In the genomic region with DNA sequence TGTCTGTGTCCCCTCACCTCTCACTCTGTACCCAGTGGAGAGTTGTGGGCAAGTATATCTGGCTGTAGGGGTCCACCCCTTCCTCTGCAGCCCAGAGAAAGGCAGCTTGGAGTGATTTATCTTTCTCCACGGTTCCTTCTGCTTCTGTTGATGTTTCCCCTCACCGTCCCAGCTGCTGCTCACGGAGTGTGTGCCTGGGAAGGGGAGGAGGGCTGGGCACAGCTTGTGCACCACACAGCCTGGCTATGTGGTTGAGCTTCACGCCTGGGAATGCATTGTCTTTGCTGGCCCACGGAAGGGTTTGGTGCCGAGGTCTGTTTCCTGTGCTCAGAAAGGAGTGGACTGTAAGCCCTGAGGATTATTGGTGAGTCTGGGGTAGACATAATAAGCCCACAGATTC, we compare ENCODE assay signal across 26 mouse cellular contexts. TPM values are rescaled to one million over a fixed set of nuclear protein-coding genes. Genes with fewer than 3 reads are reported as not detected.
A peak's percentile ranks its signal among the peaks of the same experiment; 100 is the strongest.
DNase-seq lines count a peak whose midpoint lies in the region; ATAC-seq and TF ChIP-seq lines count a peak whose summit lies in the region.
"Had no signal": no experiment of that assay in that cellular context is flagged by ENCODE, and none has a peak within 500 bp of the region (broad histone marks: within the 10 kb centered on the region; RNA-seq: fewer than 3 reads in every experiment).

No protein-coding gene starts in this region.

- H3K36me3 ChIP-seq in heart, embryonic 11.5 days (ENCODE audit: control insufficient read depth, insufficient read depth, low read length) = peaks cover 7% of the 10 kb centered on the region
- H3K36me3 ChIP-seq in lung, embryonic 14.5 days (ENCODE audit: insufficient read depth) = no peaks in the 10 kb centered on the region
- H3K36me3 ChIP-seq: embryonic facial prominence, embryonic 10.5 days; forebrain, embryonic 15.5 days; hindbrain, embryonic 15.5 days; midbrain, embryonic 13.5 days; neural tube, embryonic 12.5 days had no signal

- no peaks in the 10 kb centered on the region for H3K27me3 ChIP-seq in heart, embryonic 11.5 days (ENCODE audit: control insufficient read depth, insufficient read depth, low read length)
- no peaks in the 10 kb centered on the region for H3K27me3 ChIP-seq in lung, embryonic 14.5 days (ENCODE audit: insufficient read depth, low read length)
- H3K27me3 ChIP-seq: forebrain, embryonic 15.5 days; hindbrain, embryonic 15.5 days; midbrain, embryonic 13.5 days; neural tube, embryonic 12.5 days had no signal

- 0 out of 2 replicates have a peak overlapping the region, but pooled peaks have one; percentile 29 for H3K27ac ChIP-seq in heart, embryonic 11.5 days (ENCODE audit: low read depth, low read length)
- H3K27ac ChIP-seq in lung, embryonic 14.5 days (ENCODE audit: low read depth) = no peak overlapping the region
- H3K27ac ChIP-seq: embryonic facial prominence, embryonic 10.5 days; forebrain, embryonic 15.5 days; heart, adult 2 months; hindbrain, embryonic 15.5 days; macrophage; midbrain, embryonic 13.5 days; neural tube, embryonic 12.5 days had no signal

- no peak overlapping the region for H3K4me2 ChIP-seq in heart, embryonic 11.5 days
- no peak overlapping the region for H3K4me2 ChIP-seq in lung, embryonic 14.5 days
- H3K4me2 ChIP-seq: forebrain, embryonic 15.5 days; hindbrain, embryonic 15.5 days; liver, embryonic 11.5 days; midbrain, embryonic 13.5 days; neural tube, embryonic 12.5 days had no signal

- H3K4me3 ChIP-seq in heart, embryonic 11.5 days (ENCODE audit: low read depth, low read length) = no peak overlapping the region
- H3K4me3 ChIP-seq in lung, embryonic 14.5 days (ENCODE audit: low read depth, low read length) = no peak overlapping the region
- H3K4me3 ChIP-seq: embryonic facial prominence, embryonic 10.5 days; forebrain, embryonic 15.5 days; heart, adult 2 months; hindbrain, embryonic 15.5 days; midbrain, embryonic 13.5 days; neural tube, embryonic 12.5 days had no signal

- WGBS in heart, embryonic 11.5 days (ENCODE audit: insufficient replicate concordance) = 22% methylated on average over 6 of the region's 6 CpGs
- 24% methylated on average over 6 of the region's 6 CpGs for WGBS in lung, embryonic 14.5 days

- TF ChIP-seq CTCF in lung, embryonic 14.5 days (IDR thresholded peaks at IDR 0.05; ENCODE audit: low read depth) = no peak

- H3K4me1 ChIP-seq in heart, embryonic 11.5 days (ENCODE audit: control insufficient read depth, insufficient read depth, low read length) = peaks cover 17% of the 10 kb centered on the region
- H3K4me1 ChIP-seq in lung, embryonic 14.5 days (ENCODE audit: insufficient read depth) = no peaks in the 10 kb centered on the region
- H3K4me1 ChIP-seq: forebrain, embryonic 15.5 days; hindbrain, embryonic 15.5 days; midbrain, embryonic 13.5 days had no signal

- no peak overlapping the region for H3K9ac ChIP-seq in heart, embryonic 11.5 days (ENCODE audit: low read depth, low read length)
- H3K9ac ChIP-seq in lung, embryonic 14.5 days = no peak overlapping the region
- H3K9ac ChIP-seq: forebrain, embryonic 15.5 days; hindbrain, embryonic 15.5 days; liver, postnatal 0 days; midbrain, embryonic 13.5 days; neural tube, embryonic 12.5 days had no signal

- no peak for DNase-seq in heart, postnatal 25 days (ENCODE audit: low spot score)
- DNase-seq in lung, embryonic 14.5 days = peak; percentile 26
- DNase-seq in lung, postnatal 36 days = no peak
- no peak for DNase-seq in adrenal gland, adult 8-10 months
- DNase-seq in left cerebral cortex, postnatal 10 days (ENCODE audit: extremely low spot score in 1 of 2, low spot score in 2 of 2) = no peak
- DNase-seq: cerebellum, adult 18-20 months; cerebellum, postnatal 14 days; gastrocnemius, postnatal 14 days; heart, adult 2 months; heart, postnatal 10 days; kidney, adult 2 months; kidney, postnatal 36 days; layer of hippocampus, adult 9-11 months; liver, postnatal 0 days had no signal

- H3K9me3 ChIP-seq in heart, embryonic 11.5 days (replicated peaks; ENCODE audit: control insufficient read depth, low read length) = no peaks in the 10 kb centered on the region
- no peaks in the 10 kb centered on the region for H3K9me3 ChIP-seq in lung, embryonic 14.5 days (ENCODE audit: low read depth, low read length)
- H3K9me3 ChIP-seq: embryonic facial prominence, embryonic 10.5 days; forebrain, embryonic 15.5 days; hindbrain, embryonic 15.5 days; midbrain, embryonic 13.5 days; neural tube, embryonic 12.5 days had no signal

- no peak for ATAC-seq in heart, embryonic 11.5 days (replicated peaks; ENCODE audit: insufficient number of reproducible peaks, low FRiP score, low TSS enrichment)
- no peak for ATAC-seq in lung, embryonic 14.5 days (ENCODE audit: insufficient read depth)
- peak; percentile 93 for ATAC-seq in common myeloid progenitor, adult 5-6 weeks (replicated peaks; ENCODE audit: low read depth, poor library complexity, severe bottlenecking)
- ATAC-seq in hematopoietic stem cell, adult 5-6 weeks (replicated peaks in 1 of 2; ENCODE audit: insufficient read depth in 1 of 2, low FRiP score in 2 of 2, low TSS enrichment in 1 of 2, low read depth in 1 of 2, poor library complexity in 2 of 2, severe bottlenecking in 2 of 2) = peak; percentile 86 to 91
- ATAC-seq: forebrain, embryonic 15.5 days; liver, postnatal 0 days; midbrain, embryonic 13.5 days; Patski had no signal

- intact Hi-C loops in heart, postnatal 25 days (cut with DNase I) = no loop called here
- intact Hi-C loops in left cerebral cortex, postnatal 10 days (cut with DNase I) = no loop called here

RNA-seq across cellular contexts. Expression of a gene that starts 9.3 kb away (rescaled TPM):
- polyA plus RNA-seq in heart, embryonic 11.5 days (2014; fragmentation: Nextera tagmentation; extraction: Ambion mirVana) = 22.8 and 24.2 TPM in 2 replicates
- 100 to 1,000 TPM; 101 to 115 TPM for total RNA-seq in heart, postnatal 25 days (2021)
- 0.63 and 0.85 TPM in 2 replicates for polyA plus RNA-seq in lung, embryonic 14.5 days (2014; fragmentation: Nextera tagmentation; extraction: Ambion mirVana)
- total RNA-seq in common myeloid progenitor, adult 5-6 weeks (2017) = 0.78 and 1.1 TPM in 2 replicates
- total RNA-seq in hematopoietic stem cell, adult 5-6 weeks (2017) = 4.1 and 4.3 TPM in 2 replicates
- total RNA-seq in adrenal gland, adult 8-10 months (2022) = under 1 TPM; 0.12 to 0.24 (median 0.19) TPM
- total RNA-seq in left cerebral cortex, postnatal 10 days (2021) = under 1 TPM; 0.49 to 0.61 TPM
- total RNA-seq: monocyte, adult 5-6 weeks had no signal
- polyA plus RNA-seq: Patski had no signal

RNA-seq across cellular contexts. Expression of a gene that starts 47.9 kb away (rescaled TPM):
- polyA plus RNA-seq in heart, embryonic 11.5 days (2014; fragmentation: Nextera tagmentation; extraction: Ambion mirVana) = 0.07 and 0.14 TPM in 2 replicates
- under 1 TPM; 0.10 to 0.11 TPM for total RNA-seq in heart, postnatal 25 days (2021)
- polyA plus RNA-seq in lung, embryonic 14.5 days (2014; fragmentation: Nextera tagmentation; extraction: Ambion mirVana) = not detected in 2 replicates
- total RNA-seq in common myeloid progenitor, adult 5-6 weeks (2017) = not detected in 2 replicates
- total RNA-seq in hematopoietic stem cell, adult 5-6 weeks (2017) = not detected in 2 replicates
- not detected for total RNA-seq in adrenal gland, adult 8-10 months (2022)
- under 1 TPM in 1 of 2 experiments, not detected in 1; 0.15 TPM for total RNA-seq in left cerebral cortex, postnatal 10 days (2021)
- total RNA-seq: monocyte, adult 5-6 weeks had no signal
- polyA plus RNA-seq: forebrain, embryonic 15.5 days; hindbrain, embryonic 15.5 days; macrophage; midbrain, embryonic 13.5 days; neural tube, embryonic 12.5 days; Patski had no signal

Comparison
In these comparisons a context has a peak if more than half of its experiments do, and no peak if none do; other contexts are left out.
1. ATAC-seq: peak in common myeloid progenitor, adult 5-6 weeks (single experiment) and hematopoietic stem cell, adult 5-6 weeks (2 of 2); none in heart, embryonic 11.5 days (single experiment) and lung, embryonic 14.5 days (single experiment).
2. RNA of a gene that starts 9.3 kb away (total RNA-seq): 101 to 115 TPM in heart, postnatal 25 days; 4.1 to 4.3 TPM in hematopoietic stem cell, adult 5-6 weeks, 0.78 to 1.1 TPM in common myeloid progenitor, adult 5-6 weeks, 0.49 to 0.61 TPM in left cerebral cortex, postnatal 10 days and 0.12 to 0.24 TPM in adrenal gland, adult 8-10 months; every median in the first group is over 10 times any median in the second.